Mouse (Mus musculus) Patski (cell line): ENCODE results near the gene Rmi2. TPM values are rescaled to one million over a fixed set of nuclear protein-coding genes. Genes with fewer than 3 reads are reported as not detected.

Experiments
- ATAC-seq: fragments of 100-300 bp; one replicate; pipeline ENCODE4 v1.8.0; 2021
- CTCF ChIA-PET: fragments of 350-600 bp; sonication (Branson Sonifier 250); formaldehyde crosslinking; loops from one replicate; lab custom pipeline; 2022; ENCODE audit warnings: inconsistent platforms; lab: Charles Lee
- POLR2A ChIA-PET: fragments of 350-600 bp; sonication (Branson Sonifier 250); formaldehyde crosslinking; loops from one replicate; lab custom pipeline; 2022; ENCODE audit warnings: antibody characterized with exemption, inconsistent platforms; lab: Charles Lee
- DNase-seq: peaks from one replicate; pipeline ENCODE4 v3.0.0-alpha.2; 2011; ENCODE audit warnings: low read depth, low spot score
- H3K27me3 ChIP-seq: fragments of 371-371 bp; one replicate; pipeline ENCODE4 v1.5.1; 2021
- CTCF ChIP-seq: fragments of 100-300 bp; IDR thresholded peaks from one replicate; pipeline ENCODE4 v1.5.1; 2021
- in situ Hi-C: fragments of 300-500 bp; cut with MboI; formaldehyde crosslinking; loops from 3 replicates; pipeline ENCODE4 v1.11.1; 2018; ENCODE audit warnings: low pct_unique_long_range_greater_than_20kb, mixed read lengths
- polyA plus RNA-seq: library from polyadenylated mRNA; unstranded; gene quantifications from one replicate; pipeline ENCODE4 v1.2.3, GENCODE M21; 2021

Rmi2 gene
- polyA plus RNA-seq, 1 experiment from 2014 or later = 1.6 TPM

DNA sequence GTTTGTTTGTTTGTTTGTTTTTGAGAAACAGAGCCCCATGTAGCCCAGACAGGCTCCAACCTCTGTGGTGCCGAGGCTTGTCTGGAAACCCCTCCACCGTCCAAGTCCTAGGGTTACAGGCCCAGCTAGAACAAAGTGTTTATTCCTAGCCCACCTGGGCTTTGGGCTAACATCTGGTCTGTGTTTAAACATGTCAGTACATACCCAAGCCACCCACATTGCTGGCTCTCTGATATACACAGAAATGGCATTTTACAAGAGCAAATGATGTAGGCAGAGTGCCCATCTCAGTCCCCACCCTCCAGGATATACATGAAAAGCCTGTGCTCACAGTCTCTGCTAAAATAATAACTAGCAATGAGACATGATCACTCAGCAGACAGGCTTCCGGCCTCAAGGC, 81.4 kb downstream of the Rmi2 start:
- ChIA-PET CTCF (no interaction called here), POLR2A (no interaction called here)
- in situ Hi-C loops = no loop called here
- no peaks in the 10 kb centered on the region for H3K27me3 ChIP-seq
- no peak for TF ChIP-seq CTCF
- DNase-seq (no peak), ATAC-seq (no peak)

DNA sequence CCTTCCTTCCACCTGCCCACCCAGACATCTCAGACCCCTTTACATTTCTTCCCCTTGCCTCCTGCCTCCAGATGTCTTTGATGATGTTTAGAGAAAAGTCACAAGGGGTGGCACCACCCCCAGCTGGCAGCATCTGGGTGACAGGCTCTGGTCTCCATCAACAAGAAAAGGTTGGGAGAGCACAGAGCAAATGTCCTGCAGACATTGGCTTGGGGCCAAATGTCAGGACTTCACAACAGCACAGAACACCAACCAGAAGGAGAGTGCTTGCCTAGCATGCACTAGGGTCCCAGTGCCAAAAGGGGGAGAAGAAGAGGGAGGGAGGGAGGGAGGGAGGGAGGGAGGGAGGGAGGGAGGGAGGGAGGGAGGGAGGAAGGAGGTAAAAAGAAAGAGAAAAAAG, 85.0 kb downstream of the Rmi2 start:
- POLR2A ChIA-PET = no interaction called here
- CTCF ChIA-PET = no interaction called here
- H3K27me3 ChIP-seq = no peaks in the 10 kb centered on the region
- no peak for TF ChIP-seq CTCF
- ATAC-seq (no peak), DNase-seq (no peak)
- in situ Hi-C loops = no loop called here

GRCm38 (mm10) chr16:10923561-10923960, 88.7 kb downstream of the Rmi2 start:
- ChIA-PET POLR2A (no interaction called here), CTCF (interaction anchor here (0.8 kb wide), 1 partner anchor 9 kb away, joined by 3 read pairs; no protein-coding TSS in a partner anchor)
- DNase-seq (no peak), ATAC-seq (no peak)
- no peaks in the 10 kb centered on the region for H3K27me3 ChIP-seq
- in situ Hi-C loops = no loop called here
- TF ChIP-seq CTCF = no peak

DNA sequence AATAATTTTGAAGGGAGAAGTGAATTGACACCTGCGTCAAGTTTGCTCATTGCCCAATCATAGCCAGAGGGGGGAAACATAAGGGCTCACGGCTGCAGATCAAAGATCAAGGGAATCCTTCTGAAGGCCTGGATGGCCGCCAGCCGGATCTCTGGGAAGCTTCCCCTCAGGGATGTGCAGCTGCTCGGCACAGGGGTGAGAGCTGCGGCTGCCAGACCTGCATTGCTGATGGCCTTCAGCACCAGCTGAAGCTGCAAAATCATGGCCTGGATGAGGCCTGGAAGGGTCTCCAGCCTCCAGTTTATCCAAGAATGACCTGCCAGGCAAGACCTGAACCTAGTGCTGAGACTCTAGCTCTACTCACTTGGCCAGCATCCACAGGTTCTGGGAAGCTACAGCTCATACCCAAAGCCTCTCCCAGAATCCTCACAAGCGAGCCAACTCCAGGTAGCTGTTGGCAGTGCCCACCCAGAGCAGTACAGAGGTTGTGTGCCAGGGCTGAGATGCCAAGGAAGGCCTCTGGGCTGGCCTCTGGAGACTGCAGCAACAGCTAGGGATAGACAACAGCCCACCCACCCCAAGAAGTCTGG, 90.8 kb downstream of the Rmi2 start:
- POLR2A ChIA-PET = interaction anchor here (0.6 to 0.9 kb wide), 2 partner anchors 20 to 108 kb away, joined by 3 read pairs; no protein-coding TSS in a partner anchor
- ATAC-seq (peak; percentile 54), DNase-seq (peak; percentile 60)
- no peak for TF ChIP-seq CTCF
- no peaks in the 10 kb centered on the region for H3K27me3 ChIP-seq
- in situ Hi-C loops = no loop called here
- CTCF ChIA-PET = interaction anchor here (2.1 kb wide), 1 partner anchor 13 kb away, joined by 5 read pairs; no protein-coding TSS in a partner anchor

GRCm38 (mm10) chr16:10927026-10927425, 92.2 kb downstream of the Rmi2 start:
- in situ Hi-C loops = no loop called here
- H3K27me3 ChIP-seq = no peaks in the 10 kb centered on the region
- POLR2A ChIA-PET = no interaction called here
- no peak for ATAC-seq
- no peak for TF ChIP-seq CTCF
- CTCF ChIA-PET = no interaction called here
- DNase-seq = no peak

GRCm38 (mm10) chr16:10933372-10933771, 98.5 kb downstream of the Rmi2 start:
- H3K27me3 ChIP-seq = no peaks in the 10 kb centered on the region
- ATAC-seq (no peak), DNase-seq (no peak)
- TF ChIP-seq CTCF = no peak
- POLR2A ChIA-PET = no interaction called here
- in situ Hi-C loops = no loop called here
- CTCF ChIA-PET = no interaction called here

- CTCF ChIA-PET = no interaction called here
- no peak for DNase-seq
- in situ Hi-C loops = no loop called here
- no peaks in the 10 kb centered on the region for H3K27me3 ChIP-seq
- ATAC-seq = no peak
- POLR2A ChIA-PET = no interaction called here
- TF ChIP-seq CTCF = no peak
Measured at GRCm38 (mm10) chr16:10934047-10934446, 99.2 kb downstream of the Rmi2 start.

DNA sequence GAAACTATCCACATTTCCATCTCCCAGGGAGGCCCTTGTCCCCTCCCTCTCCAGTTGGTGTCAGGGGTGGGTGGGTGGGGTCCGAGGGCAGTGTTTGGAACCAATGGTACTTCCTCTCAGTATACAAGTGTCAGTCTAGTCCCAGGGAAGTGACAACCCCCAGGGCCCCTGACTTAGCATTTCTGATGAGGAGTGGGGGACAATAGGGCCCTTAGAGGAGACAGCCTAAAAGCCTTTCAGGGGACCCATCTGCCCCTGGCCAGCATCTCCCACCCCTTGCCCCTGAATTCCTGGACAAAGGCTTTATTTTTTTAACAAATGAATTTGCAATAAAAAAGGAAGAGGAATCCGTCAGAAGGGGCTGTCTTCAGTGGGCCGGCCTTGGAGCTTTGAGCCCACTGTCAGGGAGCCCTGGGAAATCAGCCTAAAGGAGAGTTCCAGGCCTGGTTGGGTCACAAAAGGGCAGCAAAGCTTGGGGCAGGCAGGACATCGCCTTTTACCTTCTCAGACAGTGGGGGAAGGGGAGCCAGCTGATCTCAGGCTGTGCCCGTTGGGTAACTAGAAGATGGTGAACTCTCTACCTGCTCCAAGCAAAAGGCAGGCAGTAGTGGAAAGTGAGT, 102.0 kb downstream of the Rmi2 start:
- TF ChIP-seq CTCF = no peak
- ATAC-seq (no peak), DNase-seq (no peak)
- in situ Hi-C loops = no loop called here
- ChIA-PET POLR2A (no interaction called here), CTCF (no interaction called here)
- no peaks in the 10 kb centered on the region for H3K27me3 ChIP-seq

DNA sequence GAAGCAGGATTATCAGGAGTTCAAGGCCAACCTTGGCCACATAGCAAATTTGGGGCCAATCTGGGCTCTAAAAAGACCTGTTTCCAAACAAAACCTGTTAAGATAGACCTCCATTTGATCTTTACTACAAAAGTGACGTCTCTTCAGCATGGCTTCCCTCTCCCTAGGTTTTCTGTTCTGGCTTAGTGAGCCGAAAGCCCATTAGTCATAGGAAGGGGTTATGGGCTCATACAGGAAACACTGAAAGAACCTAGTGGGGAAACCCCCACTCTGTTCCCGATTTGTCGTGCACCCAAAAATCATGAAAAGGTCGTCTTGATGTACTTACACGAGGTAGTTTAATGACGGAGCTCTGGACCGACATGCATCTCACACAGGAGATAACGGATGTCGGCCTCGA, 102.6 kb downstream of the Rmi2 start:
- ChIA-PET CTCF (no interaction called here), POLR2A (no interaction called here)
- in situ Hi-C loops = no loop called here
- no peak for TF ChIP-seq CTCF
- no peak for ATAC-seq
- no peaks in the 10 kb centered on the region for H3K27me3 ChIP-seq
- DNase-seq = no peak

- in situ Hi-C loops = no loop called here
Measured at GRCm38 (mm10) chr16:10939932-10940331, 105.1 kb downstream of the Rmi2 start.

DNA sequence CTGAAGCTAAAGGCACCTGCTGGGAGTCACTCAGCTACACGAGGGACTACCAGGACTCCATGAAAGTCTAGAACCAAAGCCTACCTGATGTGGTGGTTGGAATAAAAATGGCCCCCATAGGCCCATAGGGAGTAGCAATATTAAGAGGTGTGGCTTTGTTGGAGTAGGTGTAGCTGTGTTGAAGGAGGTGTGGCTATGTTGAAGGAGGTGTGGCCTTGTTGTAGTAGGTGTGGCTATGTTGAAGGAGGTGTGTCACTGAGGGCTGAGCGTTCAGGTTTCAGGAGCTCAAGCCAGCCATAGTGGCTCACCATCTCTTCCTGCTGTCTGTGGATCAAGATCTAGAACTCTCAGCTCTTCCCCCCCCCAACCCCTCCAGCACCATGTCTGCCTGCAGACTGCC, 105.8 kb downstream of the Rmi2 start:
- ChIA-PET POLR2A (interaction anchor here (0.5 kb wide), 1 partner anchor 87 kb away, joined by 4 read pairs; no protein-coding TSS in a partner anchor), CTCF (interaction anchor here (1.3 kb wide), 1 partner anchor 61 kb away, joined by 3 read pairs; no protein-coding TSS in a partner anchor)
- no peak for DNase-seq
- TF ChIP-seq CTCF = no peak
- in situ Hi-C loops = no loop called here
- no peaks in the 10 kb centered on the region for H3K27me3 ChIP-seq
- ATAC-seq = no peak

More at GRCm38 (mm10) chr16:10939932-10940331, 105.1 kb downstream of the Rmi2 start:
- DNase-seq = no peak
- ATAC-seq = no peak
- no peak for TF ChIP-seq CTCF
- POLR2A ChIA-PET = no interaction called here
- H3K27me3 ChIP-seq = no peaks in the 10 kb centered on the region
- CTCF ChIA-PET = interaction anchor here (0.9 kb wide), 1 partner anchor 95 kb away, joined by 4 read pairs; no protein-coding TSS in a partner anchor

Other genes starting within 250 kb of the Rmi2 start
- gene Socs1, start 49.5 kb upstream of the Rmi2 start, polyA plus RNA-seq = 1.6 TPM
- not detected for gene Tnp2, start 46.4 kb upstream of the Rmi2 start, polyA plus RNA-seq
- not detected for gene Prm3, start 44.1 kb upstream of the Rmi2 start, polyA plus RNA-seq
- not detected for gene Prm2, start 38.9 kb upstream of the Rmi2 start, polyA plus RNA-seq
- gene Prm1, start 29.2 kb upstream of the Rmi2 start, polyA plus RNA-seq = 0.14 TPM
- gene Gm11172, start 22.1 kb upstream of the Rmi2 start, polyA plus RNA-seq = not detected
- 105 TPM for gene Snn, start 225.9 kb downstream of the Rmi2 start, polyA plus RNA-seq
- gene Litaf, start 231.1 kb downstream of the Rmi2 start, polyA plus RNA-seq = 344 TPM